Mouse (Mus musculus) sigmoid colon, adult 10 weeks (tissue): ENCODE results near the gene Tbc1d10c. TPM values are rescaled to one million over a fixed set of nuclear protein-coding genes. Genes with fewer than 3 reads are reported as not detected.

Source experiments
- polyA plus RNA-seq: library from polyadenylated mRNA; stranded (reverse); fragments of 350-450 nt; fragmentation: Illumina TruSeq; extraction: RNeasy Lipid Tissue Mini Kit (QIAGEN cat#74804); gene quantifications from one replicate; pipeline ENCODE4 v1.2.3, GENCODE M21; 2014; ENCODE audit warnings: low read depth, low replicate concordance

Tbc1d10c gene
- polyA plus RNA-seq = 1.2 TPM

GRCm38 (mm10) chr19:4190831-4191334 lies at the start of gene Tbc1d10c:
TSS of gene Tbc1d10c (minus strand) at chr19:4191284.

GRCm38 (mm10) chr19:4231253-4232185 lies 40.4 kb upstream of the Tbc1d10c start, which contains the start of gene Pold4:
TSS of gene Pold4 (plus strand) at chr19:4231899.

GRCm38 (mm10) chr19:4214071-4214770 lies 23.1 kb upstream of the Tbc1d10c start, which contains the start of the genes Clcf1 and AC109138.7:
TSS of gene Clcf1 (plus strand) at chr19:4214238.
TSS of gene AC109138.7 (plus strand) at chr19:4214357.

GRCm38 (mm10) chr19:4201291-4201909 lies 10.3 kb upstream of the Tbc1d10c start, which contains the start of gene Rad9a:
TSS of gene Rad9a (minus strand) at chr19:4201662.

GRCm38 (mm10) chr19:4191528-4192250 lies 605 bp upstream of the Tbc1d10c start, which contains the start of gene Ppp1ca:
TSS of gene Ppp1ca (plus strand) at chr19:4192065.

GRCm38 (mm10) chr19:4175368-4175947 lies 15.6 kb downstream of the Tbc1d10c start, which contains the start of gene Carns1:
TSS of gene Carns1 (minus strand) at chr19:4175479.

GRCm38 (mm10) chr19:4162646-4163542 lies 28.2 kb downstream of the Tbc1d10c start, which contains the start of gene Rps6kb2:
TSS of gene Rps6kb2 (minus strand) at chr19:4163354.

GRCm38 (mm10) chr19:4153232-4153654 lies 37.8 kb downstream of the Tbc1d10c start, which contains the start of gene Ptprcap:
TSS of gene Ptprcap (plus strand) at chr19:4153604.

GRCm38 (mm10) chr19:4148491-4148806 lies 42.6 kb downstream of the Tbc1d10c start, which contains the start of gene Coro1b:
TSS of gene Coro1b (plus strand) at chr19:4148619.

GRCm38 (mm10) chr19:4143759-4144268 lies 47.3 kb downstream of the Tbc1d10c start, which contains the start of gene Cabp4:
TSS of gene Cabp4 (minus strand) at chr19:4144033.

GRCm38 (mm10) chr19:4139446-4139845 lies 51.6 kb downstream of the Tbc1d10c start, which contains the start of gene Gpr152:
TSS of gene Gpr152 (plus strand) at chr19:4139787.

Other genes starting within 250 kb of the Tbc1d10c start
- not detected for gene Aldh3b3, start 232.6 kb downstream of the Tbc1d10c start, polyA plus RNA-seq
- gene Aldh3b2, start 219.0 kb downstream of the Tbc1d10c start, polyA plus RNA-seq = 0.44 TPM
- 1.1 TPM for gene Acy3, start 204.7 kb downstream of the Tbc1d10c start, polyA plus RNA-seq
- gene Tbx10, start 198.5 kb downstream of the Tbc1d10c start, polyA plus RNA-seq = not detected
- not detected for gene Nudt8, start 190.7 kb downstream of the Tbc1d10c start, polyA plus RNA-seq
- 0.47 TPM for gene Gm49405, start 190.7 kb downstream of the Tbc1d10c start, polyA plus RNA-seq
- gene Doc2g, start 188.0 kb downstream of the Tbc1d10c start, polyA plus RNA-seq = not detected
- 8.4 TPM for gene Ndufv1, start 178.5 kb downstream of the Tbc1d10c start, polyA plus RNA-seq
- gene Gstp1, start 153.3 kb downstream of the Tbc1d10c start, polyA plus RNA-seq = 27.6 TPM
- 2.6 TPM for gene Gstp2, start 145.3 kb downstream of the Tbc1d10c start, polyA plus RNA-seq
- not detected for gene Gstp3, start 131.7 kb downstream of the Tbc1d10c start, polyA plus RNA-seq
- not detected for gene Cabp2, start 109.7 kb downstream of the Tbc1d10c start, polyA plus RNA-seq
- 4.7 TPM for gene Cdk2ap2, start 94.1 kb downstream of the Tbc1d10c start, polyA plus RNA-seq
- 0.63 TPM for gene Pitpnm1, start 91.3 kb downstream of the Tbc1d10c start, polyA plus RNA-seq
- gene Aip, start 65.4 kb downstream of the Tbc1d10c start, polyA plus RNA-seq = 0.47 TPM
- gene Gpr152, start 51.5 kb downstream of the Tbc1d10c start, polyA plus RNA-seq = not detected
- 0.66 TPM for gene Cabp4, start 47.3 kb downstream of the Tbc1d10c start, polyA plus RNA-seq
- 53.4 TPM for gene Coro1b, start 42.7 kb downstream of the Tbc1d10c start, polyA plus RNA-seq
- 10.0 TPM for gene Ptprcap, start 37.7 kb downstream of the Tbc1d10c start, polyA plus RNA-seq
- gene Rps6kb2, start 27.9 kb downstream of the Tbc1d10c start, polyA plus RNA-seq = 3.2 TPM
- 1.9 TPM for gene Carns1, start 15.8 kb downstream of the Tbc1d10c start, polyA plus RNA-seq
- gene Ppp1ca, start 781 bp upstream of the Tbc1d10c start, polyA plus RNA-seq = 90.7 TPM
- gene Rad9a, start 10.4 kb upstream of the Tbc1d10c start, polyA plus RNA-seq = 2.5 TPM
- gene Clcf1, start 23.0 kb upstream of the Tbc1d10c start, polyA plus RNA-seq = 0.44 TPM
- not detected for gene AC109138.7, start 23.1 kb upstream of the Tbc1d10c start, polyA plus RNA-seq
- gene Pold4, start 40.6 kb upstream of the Tbc1d10c start, polyA plus RNA-seq = not detected
- 9.6 TPM for gene Ssh3, start 77.9 kb upstream of the Tbc1d10c start, polyA plus RNA-seq
- gene Ankrd13d, start 91.9 kb upstream of the Tbc1d10c start, polyA plus RNA-seq = not detected
- 17.6 TPM for gene Grk2, start 114.9 kb upstream of the Tbc1d10c start, polyA plus RNA-seq
- gene Kdm2a, start 207.0 kb upstream of the Tbc1d10c start, polyA plus RNA-seq = 81.4 TPM
- 0.91 TPM for gene Rhod, start 248.1 kb upstream of the Tbc1d10c start, polyA plus RNA-seq